Mouse (Mus musculus) right cerebral cortex, postnatal 25 days (tissue): ENCODE measurements at regions not wholly inside any gene's neighbourhood (a gene's known extent, or its start where the extent isn't known, plus 50 kb on each side); places are given as distances from the start of the nearest gene placed in this dataset.

Experiments
- DNase-seq: peaks from one replicate; pipeline ENCODE4 v3.0.0; 2022

DNA sequence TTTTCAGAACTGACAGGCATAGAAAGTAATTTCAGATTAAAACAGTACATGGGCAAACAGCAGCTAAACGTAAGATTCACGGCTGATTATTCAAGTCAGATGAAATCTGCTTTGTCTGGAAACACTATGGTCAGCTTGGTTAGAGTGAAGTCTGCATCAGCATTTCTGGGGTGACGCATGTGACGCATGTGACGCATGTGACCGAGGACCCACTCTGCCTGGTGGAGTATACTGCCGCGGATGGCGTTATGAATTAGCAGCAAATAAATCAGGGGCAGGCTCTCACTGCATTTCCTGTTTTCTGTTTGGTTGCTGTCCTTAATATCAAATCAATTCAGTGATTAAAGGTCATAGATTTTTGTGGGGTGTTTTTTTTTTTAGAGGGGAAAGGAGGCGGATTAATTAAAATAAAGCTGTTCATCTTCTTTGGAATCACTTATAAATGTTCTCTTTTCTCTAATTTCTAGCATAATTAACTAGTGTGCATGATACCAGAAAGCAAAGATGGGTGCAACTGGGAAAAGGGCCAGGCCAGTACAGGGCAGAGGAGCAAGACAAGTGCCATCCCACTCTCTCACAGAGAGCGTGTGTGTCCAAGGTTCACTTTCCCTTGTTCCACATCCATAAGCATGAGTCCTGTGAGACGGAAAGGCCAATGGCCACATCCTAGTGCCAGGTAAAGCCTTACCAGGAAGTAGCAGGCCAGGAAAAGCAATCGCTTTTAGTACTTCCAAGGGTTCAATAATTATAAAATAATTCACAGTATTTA lies 285.7 kb upstream of the Smim15 start:
- no peak for DNase-seq

DNA sequence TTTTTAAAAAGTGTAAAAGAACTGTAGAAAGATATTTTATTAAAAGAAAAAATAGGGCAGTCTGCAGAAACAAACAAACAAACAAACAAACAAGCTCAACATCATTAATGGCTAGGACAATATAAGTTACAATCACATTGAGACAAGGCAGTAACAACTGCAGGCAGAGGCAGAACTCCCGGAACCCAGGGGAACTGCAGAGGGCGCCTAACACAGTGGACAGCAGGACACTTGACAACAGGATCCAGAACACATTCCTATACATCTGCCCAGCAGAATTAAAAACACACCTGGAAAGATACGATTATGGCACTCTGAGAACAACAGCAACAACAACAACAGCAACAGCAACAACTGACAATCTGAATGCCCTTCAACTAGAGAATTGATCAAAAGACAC lies 291.5 kb upstream of the Smim15 start:
- DNase-seq, result no peak

DNA sequence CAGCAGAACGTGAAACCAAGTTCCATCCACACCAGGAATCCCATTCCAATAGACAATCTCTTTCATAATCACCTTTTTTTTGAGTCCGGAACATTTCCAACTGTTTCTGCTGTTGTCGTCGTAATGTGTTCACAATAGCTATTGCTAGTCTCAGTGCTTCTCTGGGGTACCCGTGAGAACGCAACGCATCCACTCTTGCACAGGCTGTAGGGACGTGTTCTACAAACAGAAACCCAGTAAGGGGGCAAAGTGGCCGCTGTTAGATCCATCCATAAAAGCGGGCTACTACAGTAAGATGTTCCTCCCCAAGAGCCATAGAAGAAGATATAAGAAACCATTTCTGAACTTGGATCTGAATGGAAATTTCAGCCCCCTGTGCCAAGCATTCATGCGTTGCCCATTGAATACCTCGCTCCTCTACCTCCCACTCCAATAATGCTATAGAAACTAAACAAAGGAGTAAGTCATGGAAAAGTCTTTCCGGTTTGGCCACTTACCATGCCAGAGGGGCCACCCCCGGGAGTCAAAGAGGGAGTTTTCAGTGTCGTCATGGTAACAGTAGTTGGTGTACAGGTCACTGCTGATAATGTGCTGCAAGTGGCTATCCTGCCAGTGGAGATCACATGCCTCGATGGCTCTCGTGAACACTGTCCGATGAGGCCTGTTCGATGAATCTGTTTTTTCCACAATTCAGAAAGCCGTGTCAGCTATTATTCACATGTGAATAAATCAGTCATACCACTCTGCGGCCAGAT lies 300.6 kb upstream of the Smim15 start:
- no peak for DNase-seq

DNA sequence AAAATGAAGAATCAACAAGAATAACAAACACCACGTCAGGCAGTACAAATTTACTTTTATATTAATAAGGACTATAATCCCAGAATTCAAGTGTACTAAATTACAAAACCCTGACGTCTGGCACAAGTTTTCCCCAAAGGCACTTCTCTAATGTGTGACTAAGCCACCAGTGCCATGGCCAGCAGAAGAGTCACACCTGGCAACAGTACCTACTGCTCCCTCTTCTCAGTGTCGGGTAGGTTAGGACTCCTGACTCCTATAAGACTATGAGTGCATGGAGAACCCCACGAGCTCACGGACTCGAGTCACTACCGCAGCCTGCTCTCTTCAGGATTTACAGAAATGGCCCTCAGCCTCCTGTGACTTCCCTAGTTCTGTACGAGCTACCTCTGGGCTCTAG lies 307.7 kb upstream of the Smim15 start:
- DNase-seq, result no peak

DNA sequence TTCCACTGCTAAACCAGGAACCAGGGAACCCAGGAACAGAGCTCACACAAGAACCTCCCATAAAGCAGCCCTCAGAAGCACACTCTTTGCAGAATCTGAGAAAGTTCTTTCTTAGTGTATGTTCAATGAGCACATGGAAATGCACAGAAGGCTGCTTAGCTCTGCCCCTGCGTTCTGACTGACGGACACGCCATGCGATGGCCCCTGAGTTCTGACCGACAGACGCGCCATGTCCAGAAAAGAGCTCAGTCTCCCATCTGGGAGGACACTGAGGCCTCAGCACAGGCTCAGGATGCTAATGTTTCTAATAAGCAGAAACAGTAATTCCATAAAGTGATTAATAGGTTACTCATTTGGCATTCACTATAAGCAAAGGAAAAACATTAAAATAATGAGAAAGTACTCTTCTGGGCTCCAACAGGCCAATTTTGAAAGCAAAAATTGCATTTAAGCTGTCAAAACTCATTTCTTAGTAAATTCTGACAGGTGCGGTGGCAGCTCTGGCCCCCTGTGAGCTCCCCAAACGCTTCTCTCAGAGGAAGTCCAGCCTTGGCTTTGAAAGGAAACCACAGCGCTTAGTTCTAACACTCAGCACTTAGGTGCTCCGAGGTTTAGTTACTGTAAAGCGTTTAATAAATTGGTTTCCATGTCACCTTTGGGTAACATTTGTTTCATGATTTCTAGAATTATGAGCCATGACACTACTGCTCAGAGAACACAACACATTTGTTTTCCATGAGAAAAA lies 309.9 kb upstream of the Smim15 start:
- no peak for DNase-seq

DNA sequence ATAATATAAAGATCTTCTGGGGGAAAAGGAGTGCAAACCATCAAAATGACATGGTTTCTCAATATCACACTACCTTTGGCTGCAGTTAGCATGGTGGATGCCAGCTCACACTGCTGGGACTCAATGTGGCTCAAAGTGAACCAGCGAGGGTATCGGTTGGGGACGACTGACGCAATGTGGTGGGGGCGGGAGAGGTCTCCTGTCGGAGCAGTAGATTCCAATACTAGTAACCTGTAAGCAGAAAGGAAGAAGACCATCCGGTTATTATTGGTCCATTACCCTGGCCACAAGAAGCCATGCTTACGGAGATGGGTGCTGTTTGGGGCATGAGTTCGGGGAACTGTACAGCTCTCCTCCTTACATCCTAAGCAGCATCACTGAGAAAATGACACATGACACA lies 313.3 kb upstream of the Smim15 start:
- no peak for DNase-seq

DNA sequence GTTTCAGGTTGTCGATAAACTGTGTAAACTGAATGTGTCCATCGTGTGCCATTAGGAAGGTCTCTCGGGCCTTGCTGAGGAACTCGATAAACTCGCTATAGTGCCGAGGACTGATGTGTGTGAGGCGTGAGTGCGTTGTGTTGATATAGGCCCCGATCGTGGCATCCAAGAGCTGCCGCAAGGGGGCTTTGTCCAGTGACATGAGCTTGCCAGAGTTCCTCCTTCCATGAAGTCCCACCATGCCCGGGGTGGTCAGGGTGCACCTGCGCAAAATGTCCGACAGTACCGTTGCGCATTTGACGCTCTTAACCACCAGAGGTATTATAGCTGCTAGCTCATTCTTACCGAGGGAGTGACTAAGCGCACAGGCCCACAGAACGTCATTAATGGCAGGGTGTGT lies 317.8 kb upstream of the Smim15 start:
- DNase-seq, result no peak

DNA sequence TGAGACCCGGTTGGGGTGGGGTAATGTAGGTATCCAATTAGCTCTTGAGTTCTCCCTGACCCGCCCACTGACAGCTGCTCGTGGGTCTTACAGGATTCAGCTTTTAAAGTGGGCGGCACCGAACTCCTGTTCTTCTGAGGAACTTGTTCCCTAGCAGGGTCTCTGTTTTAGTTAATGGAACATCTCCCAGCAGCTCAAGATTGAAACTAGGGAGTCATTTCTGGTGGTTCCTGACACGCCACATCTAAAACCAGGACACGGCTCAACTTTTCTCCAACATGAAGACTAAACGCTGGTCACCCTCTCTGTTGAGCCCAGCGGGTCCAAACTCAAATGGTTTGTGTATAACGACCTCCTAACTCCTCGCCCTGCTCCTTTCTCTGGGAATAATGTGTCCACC lies 322.3 kb upstream of the Smim15 start:
- no peak for DNase-seq

DNA sequence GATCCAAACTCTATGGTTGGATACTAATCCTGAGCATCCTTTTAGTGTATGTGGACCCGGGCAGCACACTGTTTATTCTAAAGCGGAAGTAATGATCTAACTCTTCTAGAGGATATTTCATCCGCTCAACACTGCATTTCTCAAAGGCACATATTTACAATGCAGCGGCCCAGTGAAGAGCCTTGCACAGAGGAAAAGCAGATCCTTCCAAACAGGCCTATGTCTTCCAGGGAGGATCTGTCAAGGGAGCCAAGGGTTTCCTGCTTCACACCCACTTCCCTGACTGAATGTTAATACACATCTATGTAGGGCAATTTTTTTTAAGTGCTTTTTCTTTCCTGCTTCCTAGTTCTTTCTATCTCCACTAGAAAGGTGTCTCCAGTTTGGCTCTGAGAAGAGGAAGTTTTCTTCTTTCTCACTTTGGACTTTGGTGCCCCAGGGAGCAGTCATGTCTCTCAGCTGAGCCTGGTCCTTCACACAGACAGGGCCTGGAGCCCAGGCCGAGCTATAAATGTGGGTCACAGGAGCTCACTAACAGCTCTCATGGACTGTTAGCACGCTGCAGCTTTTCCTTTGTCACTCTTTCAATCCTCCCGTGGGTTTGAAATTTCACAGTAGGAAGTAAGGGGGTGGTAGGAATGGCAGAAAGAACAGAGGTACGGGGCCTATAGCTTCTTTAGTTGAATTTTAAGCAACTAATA lies 323.2 kb upstream of the Smim15 start:
- no peak for DNase-seq

DNA sequence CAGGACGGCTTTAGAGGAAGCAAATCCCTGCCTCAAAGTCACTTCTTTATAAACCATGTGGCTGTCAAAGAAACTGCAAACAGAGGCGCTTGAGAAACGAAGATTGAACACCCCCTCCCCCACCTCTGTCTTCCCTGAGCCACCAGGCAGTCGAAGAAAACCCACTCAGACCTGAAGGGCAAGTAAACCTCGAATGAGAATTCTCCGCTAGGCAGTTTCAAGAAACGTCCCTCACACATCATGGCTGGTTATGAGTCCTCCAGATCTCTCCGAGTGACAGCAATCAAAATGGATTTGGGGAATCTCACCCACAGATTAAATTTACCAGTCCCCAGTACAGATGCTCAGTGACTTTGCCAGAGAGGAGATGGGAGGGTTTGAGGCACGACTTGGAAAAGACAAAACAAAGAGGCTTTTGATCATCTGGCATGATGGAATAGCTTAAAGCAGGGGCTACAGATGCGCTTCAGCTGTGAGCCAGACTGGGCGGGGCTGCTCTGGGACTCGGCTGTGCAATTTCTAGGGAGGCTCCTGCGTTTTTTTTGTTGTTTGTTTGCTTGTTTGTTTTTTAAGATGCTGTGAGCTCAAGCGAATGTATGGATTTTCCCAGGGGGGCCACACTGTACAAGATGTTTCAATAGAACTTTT lies 325.1 kb upstream of the Smim15 start:
- no peak for DNase-seq

DNA sequence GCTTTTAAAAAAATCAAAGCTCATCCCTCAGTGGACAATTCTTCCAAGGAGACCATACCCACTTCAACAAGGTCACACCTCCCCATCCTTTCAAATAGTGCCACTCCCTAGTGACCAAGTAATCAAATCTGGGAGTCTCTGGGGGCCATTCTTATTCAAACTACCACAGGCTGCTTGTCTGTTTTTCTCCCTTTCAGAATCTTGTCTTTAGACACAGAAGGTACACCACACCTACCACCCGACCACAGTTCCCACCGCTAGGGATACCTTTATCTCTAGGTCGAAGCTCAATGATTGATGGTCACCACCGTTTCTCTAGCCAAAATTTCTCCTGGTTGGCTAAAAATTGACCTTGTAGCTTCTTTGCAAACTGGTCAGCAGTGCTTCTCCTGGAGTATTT lies 328.6 kb upstream of the Smim15 start:
- no peak for DNase-seq

DNA sequence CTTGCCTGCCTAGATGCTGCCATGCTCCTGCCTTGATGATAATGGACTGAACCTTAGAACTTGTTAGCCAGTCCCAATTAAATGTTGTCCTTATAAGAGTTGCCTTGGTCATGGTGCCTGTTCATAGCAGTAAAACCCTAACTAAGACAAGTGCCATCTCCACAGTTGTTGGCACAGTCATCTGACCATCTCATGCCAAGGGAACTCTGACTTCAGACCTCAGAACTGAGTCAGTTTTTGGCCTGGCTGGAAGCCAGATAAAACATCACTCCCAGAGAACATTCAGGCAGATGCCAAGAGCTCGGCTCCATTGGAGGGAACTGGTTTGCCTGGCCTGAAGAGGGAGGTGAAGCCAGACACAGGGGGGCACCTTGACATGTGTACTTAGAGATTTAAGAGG lies 330.2 kb upstream of the Smim15 start:
- DNase-seq, result no peak

DNA sequence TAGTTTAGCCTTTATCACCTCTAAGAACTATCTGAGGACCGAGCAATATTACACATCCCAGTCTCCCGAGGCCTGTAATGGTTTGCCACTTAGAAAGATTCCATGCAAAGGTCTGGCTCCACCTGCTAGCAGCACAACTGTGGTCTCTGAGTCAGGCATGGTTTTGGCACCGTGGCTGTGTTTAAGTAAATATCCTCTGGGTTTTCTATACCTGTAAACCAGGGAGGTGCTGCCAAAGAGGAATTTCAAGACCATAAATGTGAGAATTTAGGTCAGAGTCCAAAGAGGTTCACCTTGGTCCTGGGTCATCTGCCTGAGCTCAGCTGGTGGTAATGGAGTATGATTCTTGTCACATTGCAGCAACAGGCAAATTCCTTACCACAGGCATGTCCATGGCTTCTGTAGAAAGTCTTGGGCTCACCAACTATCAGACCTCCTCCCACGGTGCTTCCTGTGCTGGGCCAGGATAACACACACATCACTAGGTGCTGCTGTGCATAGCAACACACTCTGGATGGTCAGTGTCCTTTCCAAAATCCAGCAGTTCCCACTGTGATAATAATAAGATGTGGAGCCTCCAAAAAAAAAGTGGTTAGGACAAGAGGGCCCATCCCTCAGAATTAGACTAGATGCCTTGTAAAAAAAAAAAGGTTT lies 332.8 kb upstream of the Smim15 start:
- DNase-seq, result no peak

DNA sequence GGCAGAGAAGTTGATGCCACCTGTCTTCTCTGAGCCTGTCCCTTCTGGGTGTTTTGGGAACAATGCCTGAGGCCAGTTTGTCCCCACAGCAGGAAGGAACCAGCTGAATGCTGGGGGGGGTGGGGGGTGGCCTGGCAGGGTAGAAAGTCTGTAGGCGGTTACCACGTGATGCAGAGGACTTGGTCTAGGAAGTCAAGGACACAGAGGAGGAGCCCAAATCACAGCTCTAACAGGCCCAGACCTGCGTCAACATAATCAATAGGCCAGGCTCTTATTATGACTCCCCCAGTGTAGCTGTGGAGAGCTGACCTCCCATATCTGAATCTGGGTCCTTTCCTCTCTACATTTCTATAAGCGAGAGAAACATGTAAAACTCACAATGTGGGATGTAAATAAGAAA lies 333.9 kb upstream of the Smim15 start:
- DNase-seq, result no peak

DNA sequence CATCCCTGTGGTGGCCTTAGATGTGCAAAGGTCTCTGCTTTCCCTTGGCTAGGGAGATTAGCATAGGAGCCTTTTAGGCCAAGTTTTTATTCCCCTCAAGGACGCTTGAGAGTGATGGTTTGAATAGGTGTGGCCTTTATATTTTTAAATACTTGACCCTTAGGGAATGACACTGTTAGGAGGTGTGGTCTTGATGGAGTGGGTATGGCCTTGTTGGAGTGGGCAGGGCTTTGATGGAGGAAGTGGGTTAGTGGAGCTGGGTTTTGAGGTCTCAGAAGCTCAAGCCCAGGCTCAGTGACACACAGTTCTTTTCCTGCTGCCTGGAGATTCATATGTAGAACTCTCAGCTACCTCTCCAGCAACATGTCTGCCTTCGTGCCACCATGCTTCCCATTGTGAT lies 334.4 kb upstream of the Smim15 start:
- DNase-seq, result no peak

DNA sequence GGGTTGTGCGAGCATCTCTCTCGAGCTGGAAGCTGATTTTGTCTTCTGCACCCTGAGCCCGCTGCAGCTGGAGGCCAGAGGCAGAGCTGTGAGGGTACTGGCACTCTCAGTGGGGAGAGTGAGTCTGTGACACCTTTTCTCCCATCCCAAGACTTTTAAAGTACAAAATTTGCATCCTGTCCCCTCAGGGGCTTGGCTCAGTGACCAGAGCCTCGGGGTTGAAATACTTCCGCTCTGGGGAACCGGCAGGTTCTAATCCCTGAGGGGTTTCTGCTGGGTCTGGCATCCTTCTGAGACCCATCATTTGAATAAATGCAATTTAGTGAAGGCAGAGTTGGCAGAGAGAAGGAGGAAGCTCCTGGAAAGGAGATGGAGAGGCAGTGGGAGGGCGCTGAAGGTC lies 340.5 kb upstream of the Smim15 start:
- no peak for DNase-seq

DNA sequence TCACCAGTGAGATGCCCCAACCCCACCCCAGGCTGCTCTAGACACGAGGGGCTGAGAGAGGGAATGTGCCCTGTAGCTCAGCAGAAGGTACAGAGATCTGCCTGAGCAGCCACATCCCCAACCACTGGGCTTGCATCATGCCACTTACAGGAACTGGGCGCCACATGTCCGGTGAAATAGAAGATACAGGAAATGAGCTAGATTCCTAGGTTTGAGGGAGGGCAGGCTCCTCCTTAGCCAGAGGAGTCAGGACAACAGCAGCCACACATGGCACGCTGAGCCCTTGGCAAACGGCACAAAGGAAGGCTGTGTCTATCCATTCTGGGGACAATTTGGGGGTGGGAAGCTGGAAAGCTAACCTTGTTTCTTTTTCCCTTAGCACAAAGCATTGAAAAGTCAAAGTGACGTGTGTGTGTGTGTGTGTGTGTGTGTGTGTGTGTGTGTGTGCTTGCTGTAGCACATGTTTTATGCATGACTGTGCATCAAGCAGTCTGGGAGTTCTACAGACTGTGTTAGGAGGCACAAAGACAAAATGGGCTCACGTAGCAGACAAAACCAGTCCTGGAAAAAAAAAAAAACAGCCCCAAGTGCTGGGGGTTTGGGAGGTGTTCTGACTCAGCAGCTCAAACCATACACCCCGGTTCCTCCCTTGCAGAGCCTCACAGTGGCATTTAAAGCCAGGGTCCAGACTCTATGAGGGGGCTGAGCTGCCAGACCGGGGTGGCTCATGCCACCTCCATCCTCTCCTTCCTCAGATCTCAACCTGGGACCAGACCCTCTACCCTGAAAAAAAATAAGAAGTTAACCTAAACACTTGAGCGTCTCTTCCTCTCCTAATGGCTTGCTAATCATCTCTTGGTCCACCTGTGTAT lies 343.7 kb upstream of the Smim15 start:
- no peak for DNase-seq

DNA sequence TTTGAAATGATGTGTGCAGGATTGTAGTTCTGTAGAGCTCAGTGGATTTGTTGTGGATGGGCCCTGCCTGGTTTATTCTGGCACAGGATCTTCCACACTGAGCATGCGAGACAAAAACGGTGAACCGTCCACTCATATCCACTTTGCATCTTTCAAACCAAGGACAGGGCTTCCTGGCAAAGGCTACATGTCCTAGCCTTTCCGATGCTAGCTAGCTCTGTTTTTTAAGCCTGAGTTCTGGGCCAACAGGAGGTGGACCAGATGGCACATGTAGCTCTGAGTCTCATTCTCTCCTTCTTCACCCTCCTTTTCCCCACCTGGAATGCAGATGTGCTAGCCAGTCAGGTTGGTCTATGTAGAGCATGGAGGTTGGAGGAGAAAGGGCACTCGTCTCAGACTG lies 345.0 kb upstream of the Smim15 start:
- DNase-seq, result no peak

DNA sequence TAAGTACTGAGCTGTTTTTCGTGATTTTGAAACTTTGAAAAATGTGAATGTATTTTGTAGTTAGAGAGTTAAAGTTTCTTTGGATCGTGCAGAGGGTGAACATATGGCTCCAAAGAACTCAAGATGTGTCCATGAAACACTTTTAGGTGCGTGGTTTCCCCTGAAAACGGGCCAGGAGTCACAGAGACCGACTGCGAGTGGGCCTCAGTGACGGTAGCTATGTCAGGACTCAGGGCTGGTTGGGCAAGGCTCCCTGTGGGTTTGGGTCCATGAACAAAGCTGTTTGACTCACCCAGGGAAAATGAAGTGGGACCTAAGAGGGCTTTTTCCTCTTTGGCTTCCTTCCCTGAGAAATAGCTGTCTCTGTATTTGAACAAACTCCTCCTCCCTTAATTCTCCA lies 345.9 kb upstream of the Smim15 start:
- DNase-seq, result peak; percentile 56

DNA sequence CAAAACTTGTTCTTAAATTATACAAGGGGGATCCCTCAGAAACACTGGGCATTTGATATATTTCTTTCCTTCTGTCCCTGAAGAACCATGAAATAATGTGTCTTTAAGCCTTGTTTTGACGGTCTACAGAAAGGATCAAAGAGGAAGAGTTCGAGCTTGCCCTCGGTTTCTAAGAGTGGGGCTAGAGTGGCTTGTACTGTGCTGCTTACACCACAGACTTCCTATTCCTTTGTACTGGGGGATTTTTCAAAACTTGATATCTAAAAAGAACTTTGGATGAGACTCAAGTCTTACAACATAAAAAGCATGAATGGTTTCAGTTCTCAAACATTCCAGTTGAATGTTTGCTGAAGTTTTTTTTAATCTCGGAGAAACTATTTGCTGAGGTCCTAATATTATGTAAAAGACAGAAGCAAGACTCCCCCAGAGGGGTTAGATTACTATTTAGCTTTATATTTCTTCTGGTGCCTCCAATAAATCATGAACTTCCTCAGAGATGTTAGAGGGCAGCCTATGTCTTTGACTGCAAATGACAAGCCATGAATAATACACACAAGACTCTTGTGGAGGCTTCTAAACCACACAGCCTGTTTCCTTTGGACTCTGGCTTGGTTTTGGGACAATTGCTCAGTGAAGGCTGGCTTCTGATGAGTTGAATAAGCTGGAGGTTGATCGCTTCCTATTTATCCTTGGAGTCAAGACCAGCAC lies 352.0 kb upstream of the Smim15 start:
- no peak for DNase-seq

DNA sequence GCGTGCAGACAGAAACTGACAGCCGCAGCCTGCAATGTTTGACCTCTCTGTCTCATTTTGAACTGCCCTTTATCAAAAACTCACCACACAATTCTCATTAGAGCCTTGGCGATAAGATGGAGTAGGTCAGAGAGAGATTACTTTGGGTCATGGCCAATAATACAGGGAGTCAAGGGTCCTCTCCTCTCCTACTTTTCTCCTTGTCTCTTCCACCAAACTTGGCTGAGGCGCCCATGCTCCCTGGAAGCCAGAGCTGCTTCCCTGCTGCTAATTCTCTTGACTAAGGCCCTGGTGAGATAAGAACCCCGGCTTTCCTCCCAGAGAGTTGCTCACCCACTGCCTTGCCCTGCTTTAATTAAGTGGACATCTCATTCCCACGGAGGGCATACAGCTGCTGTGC lies 355.3 kb upstream of the Smim15 start:
- no peak for DNase-seq
